Mouse (Mus musculus) stomach, postnatal 0 days (tissue): Measurements from ENCODE around the gene Slc35g2.
A peak's percentile ranks its signal among the peaks of the same experiment; 100 is the strongest.

Source experiments
- CTCF ChIP-seq: IDR thresholded peaks from 2 replicates; pipeline ENCODE4 v1.5.1; 2016; ENCODE audit warnings: antibody characterized with exemption, low read depth, mild to moderate bottlenecking, moderate library complexity
- EP300 ChIP-seq: optimal IDR thresholded peaks from 2 replicates; pipeline ENCODE3; 2016; ENCODE audit warnings: antibody characterized with exemption

DNA sequence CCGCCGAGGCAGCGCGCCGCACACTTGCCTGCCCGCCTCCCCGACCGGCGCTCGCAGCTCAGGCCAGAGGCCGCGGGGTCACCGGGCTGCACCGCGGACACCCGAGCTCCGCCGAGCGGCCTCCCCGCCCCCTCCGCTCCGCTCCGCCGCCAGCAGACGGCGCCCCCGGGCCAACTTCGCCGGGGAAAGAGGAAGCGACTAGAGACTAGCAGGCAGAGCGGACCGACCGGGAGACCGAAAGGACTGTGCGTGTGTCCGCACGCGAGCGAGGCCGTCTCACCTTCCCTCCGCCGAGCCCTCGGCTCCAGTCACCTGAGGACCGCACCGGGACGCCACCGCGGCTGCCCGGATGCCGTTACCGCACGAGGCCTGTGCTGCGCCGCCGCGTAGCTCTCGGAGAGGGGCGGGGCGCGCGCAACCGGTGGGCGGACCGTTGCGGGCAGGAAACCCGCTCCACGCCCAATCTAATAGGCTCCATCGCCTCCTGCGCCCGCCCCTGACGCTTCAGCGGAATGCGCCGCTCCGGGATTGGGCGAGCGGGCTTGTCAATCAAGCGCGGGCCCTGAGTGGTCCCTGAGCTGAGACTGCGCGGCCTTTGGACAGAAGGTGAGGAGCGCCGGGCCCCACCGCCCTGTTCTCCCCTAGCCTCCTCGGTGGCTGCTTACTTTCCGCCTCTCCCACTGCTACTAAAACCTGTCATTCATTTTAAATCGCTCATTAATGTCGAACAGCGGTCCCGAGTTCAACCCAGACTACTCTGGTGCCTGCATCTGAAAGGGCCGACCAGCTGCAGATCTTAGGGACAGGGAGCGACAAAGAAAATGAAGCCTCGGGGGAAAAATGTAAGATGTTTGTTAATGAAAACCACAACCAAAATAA, 24.9 kb downstream of the Slc35g2 start, which contains the start of gene Nck1:
- TF ChIP-seq CTCF (peak; percentile 79), EP300 (peak; percentile 6)
